Mouse (Mus musculus): ENCODE results near the gene Gabrg3. TPM values are rescaled to one million over a fixed set of nuclear protein-coding genes. Genes with fewer than 3 reads are reported as not detected.

Gabrg3 gene
- total and polyA plus RNA-seq, 3 experiments: not detected

DNA sequence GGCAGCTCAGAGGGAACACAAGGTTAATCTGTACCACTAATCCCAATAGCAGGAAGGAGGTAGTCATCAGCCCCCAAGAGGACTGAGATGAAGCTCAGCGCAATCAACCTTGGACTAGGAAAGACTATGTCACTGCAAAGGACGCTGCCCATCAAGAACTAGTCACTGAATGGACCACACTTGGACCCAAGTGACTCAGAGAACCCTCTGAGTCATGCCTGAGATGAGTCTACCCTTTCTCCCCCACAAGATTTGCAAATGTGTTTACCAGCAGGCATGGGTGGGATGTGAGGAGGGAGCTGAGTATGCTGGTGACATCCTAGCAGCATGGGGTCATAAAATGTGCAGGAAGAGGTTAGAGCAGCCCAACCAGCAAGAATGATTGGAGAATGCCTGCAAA lies 254.5 kb downstream of the Gabrg3 start:
- no peak for TF ChIP-seq NELFE (IDR thresholded peaks at IDR 0.05; ENCODE audit: low read depth, low read length)
- DNase-seq (ENCODE audit: extremely low read depth): no peak
- H3K4me3 ChIP-seq (replicated peaks in 1 of 3; ENCODE audit: low read depth in 2 of 3, low read length in 2 of 3, poor library complexity in 1 of 3): no peak overlapping the region
- H3K9ac ChIP-seq (ENCODE audit: insufficient read depth, low read depth): no peak overlapping the region
- H3K4me2 ChIP-seq (ENCODE audit: insufficient read depth, low read depth, poor library complexity, severe bottlenecking): no peak overlapping the region
- H3K9me3 ChIP-seq (replicated peaks; ENCODE audit: low read length): peaks cover 34% of the 10 kb centered on the region
- no peaks in the 10 kb centered on the region for H3K4me1 ChIP-seq (ENCODE audit: control insufficient read depth in 1 of 2, insufficient read depth in 2 of 2)
- dilution Hi-C loops (cut with MboI; ENCODE audit: extremely low pct_ligation_motif_present, extremely low pct_unique_long_range_greater_than_20kb, low sequenced_read_pairs): no loop called here
- H3K79me2 ChIP-seq (replicated peaks; ENCODE audit: control insufficient read depth, extremely low read depth, insufficient read depth, poor library complexity, severe bottlenecking): no peaks in the 10 kb centered on the region
- in situ Hi-C loops (cut with MboI; ENCODE audit: low pct_ligation_motif_present, low pct_unique_long_range_greater_than_20kb, low sequenced_read_pairs): no loop called here
- H3K27me3 ChIP-seq (replicated peaks): no peaks in the 10 kb centered on the region
- H3K36me3 ChIP-seq (replicated peaks in 1 of 2; ENCODE audit: control insufficient read depth in 1 of 2, insufficient read depth in 1 of 2, low read length in 1 of 2): no peaks in the 10 kb centered on the region
- H3K27ac ChIP-seq (ENCODE audit: insufficient read depth, low read depth): no peak overlapping the region

- in situ Hi-C loops (cut with MboI; ENCODE audit: low pct_ligation_motif_present, low pct_unique_long_range_greater_than_20kb, low sequenced_read_pairs): no loop called here
- H3K27ac ChIP-seq (ENCODE audit: insufficient read depth, low read depth): no peak overlapping the region
- dilution Hi-C loops (cut with MboI; ENCODE audit: extremely low pct_ligation_motif_present, extremely low pct_unique_long_range_greater_than_20kb, low sequenced_read_pairs): no loop called here
Measured at GRCm38 (mm10) chr7:57100065-57100464, 286.9 kb downstream of the Gabrg3 start.

GRCm38 (mm10) chr7:57082071-57082470 lies 304.9 kb downstream of the Gabrg3 start:
- no peak overlapping the region for H3K9ac ChIP-seq (ENCODE audit: insufficient read depth, low read depth)
- dilution Hi-C loops (cut with MboI; ENCODE audit: extremely low pct_ligation_motif_present, extremely low pct_unique_long_range_greater_than_20kb, low sequenced_read_pairs) (no loop called here), in situ Hi-C loops (cut with MboI; ENCODE audit: low pct_ligation_motif_present, low pct_unique_long_range_greater_than_20kb, low sequenced_read_pairs) (no loop called here)
- no peak overlapping the region for H3K4me2 ChIP-seq (ENCODE audit: insufficient read depth, low read depth, poor library complexity, severe bottlenecking)
- no peak for TF ChIP-seq MAZ (IDR thresholded peaks at IDR 0.05; ENCODE audit: low read depth, low read length)
- TF ChIP-seq NRF1 (IDR thresholded peaks at IDR 0.05; ENCODE audit: low read depth, low read length): no peak
- TF ChIP-seq MYC (IDR thresholded peaks at IDR 0.05; ENCODE audit: low read depth, low read length): no peak
- no peak for TF ChIP-seq ZMIZ1 (IDR thresholded peaks at IDR 0.05; ENCODE audit: low read depth, low read length)
- H3K27ac ChIP-seq (ENCODE audit: insufficient read depth, low read depth): no peak overlapping the region
- H3K4me1 ChIP-seq (ENCODE audit: control insufficient read depth in 1 of 2, insufficient read depth in 2 of 2): no peaks in the 10 kb centered on the region
- DNase-seq (ENCODE audit: extremely low read depth): no peak
- peaks cover 47% of the 10 kb centered on the region for H3K9me3 ChIP-seq (replicated peaks; ENCODE audit: low read length)
- no peaks in the 10 kb centered on the region for H3K79me2 ChIP-seq (replicated peaks; ENCODE audit: control insufficient read depth, extremely low read depth, insufficient read depth, poor library complexity, severe bottlenecking)
- H3K4me3 ChIP-seq (replicated peaks in 1 of 3; ENCODE audit: low read depth in 2 of 3, low read length in 2 of 3, poor library complexity in 1 of 3): no peak overlapping the region
- no peaks in the 10 kb centered on the region for H3K36me3 ChIP-seq (replicated peaks in 1 of 2; ENCODE audit: control insufficient read depth in 1 of 2, insufficient read depth in 1 of 2, low read length in 1 of 2)
- H3K27me3 ChIP-seq (replicated peaks): no peaks in the 10 kb centered on the region

More at GRCm38 (mm10) chr7:57100065-57100464, 286.9 kb downstream of the Gabrg3 start:
- H3K27me3 ChIP-seq (replicated peaks): no peaks in the 10 kb centered on the region
- TF ChIP-seq RAD21 (IDR thresholded peaks at IDR 0.05; ENCODE audit: low read depth, low read length) (no peak), NELFE (IDR thresholded peaks at IDR 0.05; ENCODE audit: low read depth, low read length) (no peak), ETS1 (conservative IDR thresholded peaks at IDR 0.05; ENCODE audit: low read depth, low read length) (no peak), TCF12 (IDR thresholded peaks at IDR 0.05; ENCODE audit: low read depth, low read length) (no peak), ELF1 (IDR thresholded peaks at IDR 0.05; ENCODE audit: low read depth, low read length) (no peak)
- H3K9me3 ChIP-seq (replicated peaks; ENCODE audit: low read length): peaks cover 31% of the 10 kb centered on the region
- H3K36me3 ChIP-seq (replicated peaks in 1 of 2; ENCODE audit: control insufficient read depth in 1 of 2, insufficient read depth in 1 of 2, low read length in 1 of 2): no peaks in the 10 kb centered on the region
- no peaks in the 10 kb centered on the region for H3K4me1 ChIP-seq (ENCODE audit: control insufficient read depth in 1 of 2, insufficient read depth in 2 of 2)
- H3K79me2 ChIP-seq (replicated peaks; ENCODE audit: control insufficient read depth, extremely low read depth, insufficient read depth, poor library complexity, severe bottlenecking): no peaks in the 10 kb centered on the region
- no peak overlapping the region for H3K4me3 ChIP-seq (replicated peaks in 1 of 3; ENCODE audit: low read depth in 2 of 3, low read length in 2 of 3, poor library complexity in 1 of 3)
- H3K4me2 ChIP-seq (ENCODE audit: insufficient read depth, low read depth, poor library complexity, severe bottlenecking): no peak overlapping the region
- H3K9ac ChIP-seq (ENCODE audit: insufficient read depth, low read depth): no peak overlapping the region
- no peak for DNase-seq (ENCODE audit: extremely low read depth)

Data from CH12.LX (cell line).